Mouse (Mus musculus) CH12.LX (cell line): ENCODE results near the gene Rft1. TPM values are rescaled to one million over a fixed set of nuclear protein-coding genes. Genes with fewer than 3 reads are reported as not detected.

Experiments used
- DNase-seq: peaks from one replicate; pipeline ENCODE4 v3.0.0-alpha.2; 2013; ENCODE audit errors: extremely low read depth
- H3K27ac ChIP-seq: 2 replicates; pipeline ENCODE4 v1.5.1; 2012; ENCODE audit warnings: low read depth, mild to moderate bottlenecking, control low read depth, moderate library complexity; ENCODE audit not compliant: insufficient read depth
- H3K27me3 ChIP-seq: replicated peaks from 2 replicates; pipeline ENCODE3; 2012; ENCODE audit warnings: inconsistent platforms
- H3K36me3 ChIP-seq, 2 experiments: replicated peaks in 1 of 2; 2 replicates each; pipeline versions ENCODE3 to v1.6.1; 2012; ENCODE audit warnings: inconsistent platforms in 1 of 2, low read length in 1 of 2, mild to moderate bottlenecking in 1 of 2, mixed read lengths in 1 of 2, moderate library complexity in 1 of 2; ENCODE audit not compliant: control insufficient read depth in 1 of 2, insufficient read depth in 1 of 2
- H3K4me1 ChIP-seq, 2 experiments: 2 replicates each; pipeline ENCODE4 v1.6.1; 2012; ENCODE audit warnings: inconsistent platforms in 1 of 2, moderate library complexity in 1 of 2; ENCODE audit not compliant: insufficient read depth in 2 of 2, control insufficient read depth in 1 of 2
- H3K4me2 ChIP-seq: 2 replicates; pipeline ENCODE4 v1.6.1; 2012; ENCODE audit warnings: low read depth, mild to moderate bottlenecking, control low read depth; ENCODE audit not compliant: poor library complexity, insufficient read depth, severe bottlenecking
- H3K4me3 ChIP-seq, 3 experiments: fragments of 150-350 bp in 1 of 3; sonication (generic) in 1 of 3; replicated peaks in 1 of 3; 2 replicates each; pipeline versions ENCODE3 to v1.5.1; 2011 to 2012; ENCODE audit warnings: low read depth in 2 of 3, low read length in 2 of 3, mild to moderate bottlenecking in 2 of 3, moderate library complexity in 2 of 3, control low read depth in 1 of 3, improper control_type of control experiment in 1 of 3, inconsistent platforms in 1 of 3, mixed read lengths in 1 of 3; ENCODE audit not compliant: poor library complexity in 1 of 3
- H3K79me2 ChIP-seq: replicated peaks from 2 replicates; pipeline ENCODE4 v1.6.1; 2012; ENCODE audit warnings: mild to moderate bottlenecking, moderate library complexity; ENCODE audit not compliant: control insufficient read depth, poor library complexity, insufficient read depth, severe bottlenecking; ENCODE audit errors: extremely low read depth
- H3K9ac ChIP-seq: 2 replicates; pipeline ENCODE4 v1.6.1; 2012; ENCODE audit warnings: low read depth, mild to moderate bottlenecking, control low read depth, moderate library complexity; ENCODE audit not compliant: insufficient read depth
- H3K9me3 ChIP-seq: replicated peaks from 2 replicates; pipeline ENCODE3; 2012; ENCODE audit warnings: low read length, inconsistent platforms, mixed read lengths
- CHD2 ChIP-seq: IDR thresholded peaks from 2 replicates; pipeline ENCODE4 v1.6.1; 2011; ENCODE audit warnings: low read length, improper control_type of control experiment
- CTCF ChIP-seq, 2 experiments: IDR thresholded peaks in 1 of 2; conservative IDR thresholded peaks in 1 of 2; 2 replicates each; pipeline ENCODE4 v1.5.1; 2011 to 2012; ENCODE audit warnings: low read depth in 2 of 2, low read length in 2 of 2, improper control_type of control experiment in 1 of 2, inconsistent platforms in 1 of 2, mild to moderate bottlenecking in 1 of 2, moderate library complexity in 1 of 2
- ELF1 ChIP-seq: IDR thresholded peaks from 2 replicates; pipeline ENCODE4 v1.6.1; 2014; ENCODE audit warnings: low read depth, mild to moderate bottlenecking, inconsistent platforms, low read length, improper control_type of control experiment
- GABPA ChIP-seq: IDR thresholded peaks from 2 replicates; pipeline ENCODE4 v1.6.1; 2012; ENCODE audit warnings: low read depth, low read length, improper control_type of control experiment, inconsistent platforms; ENCODE audit not compliant: insufficient replicate concordance
- IRF4 ChIP-seq: IDR thresholded peaks from 2 replicates; pipeline ENCODE4 v1.6.1; 2014; ENCODE audit warnings: low read depth, mild to moderate bottlenecking, inconsistent platforms, low read length, improper control_type of control experiment
- JUN ChIP-seq: IDR thresholded peaks from 2 replicates; pipeline ENCODE4 v1.6.1; 2011; ENCODE audit warnings: low read depth, mild to moderate bottlenecking, low read length, improper control_type of control experiment, moderate library complexity; ENCODE audit not compliant: insufficient read depth
- KAT2A ChIP-seq: IDR thresholded peaks from 2 replicates; pipeline ENCODE4 v1.6.1; 2012; ENCODE audit warnings: low read length, improper control_type of control experiment, inconsistent platforms; ENCODE audit not compliant: insufficient replicate concordance
- MYC ChIP-seq: IDR thresholded peaks from 2 replicates; pipeline ENCODE4 v1.6.1; 2011; ENCODE audit warnings: low read depth, mild to moderate bottlenecking, improper control_type of control experiment, low read length
- POLR2A ChIP-seq: IDR thresholded peaks from 2 replicates; pipeline ENCODE4 v1.6.1; 2011; ENCODE audit warnings: low read depth, mild to moderate bottlenecking, improper control_type of control experiment, low read length
- POLR2AphosphoS2 ChIP-seq: IDR thresholded peaks from 2 replicates; pipeline ENCODE4 v1.6.1; 2011; ENCODE audit warnings: low read depth, low read length, improper control_type of control experiment
- RAD21 ChIP-seq: IDR thresholded peaks from 2 replicates; pipeline ENCODE4 v1.6.1; 2011; ENCODE audit warnings: low read depth, mild to moderate bottlenecking, low read length, improper control_type of control experiment, moderate library complexity
- RCOR1 ChIP-seq: conservative IDR thresholded peaks from 2 replicates; pipeline ENCODE4 v1.6.1; 2012; ENCODE audit warnings: low read depth, mild to moderate bottlenecking, inconsistent platforms, low read length, improper control_type of control experiment
- SIN3A ChIP-seq: IDR thresholded peaks from 2 replicates; pipeline ENCODE4 v1.6.1; 2012; ENCODE audit warnings: low read length, improper control_type of control experiment, inconsistent platforms
- TCF12 ChIP-seq: IDR thresholded peaks from 2 replicates; pipeline ENCODE4 v1.6.1; 2014; ENCODE audit warnings: low read depth, mild to moderate bottlenecking, inconsistent platforms, low read length, improper control_type of control experiment
- USF1 ChIP-seq: IDR thresholded peaks from 2 replicates; pipeline ENCODE4 v1.6.1; 2014; ENCODE audit warnings: low read depth, mild to moderate bottlenecking, inconsistent platforms, low read length, improper control_type of control experiment
- ZC3H11A ChIP-seq: IDR thresholded peaks from 2 replicates; pipeline ENCODE4 v1.6.1; 2012; ENCODE audit warnings: low read depth, mild to moderate bottlenecking, inconsistent platforms, low read length, improper control_type of control experiment
- ZMIZ1 ChIP-seq: IDR thresholded peaks from 2 replicates; pipeline ENCODE4 v1.6.1; 2012; ENCODE audit warnings: low read depth, mild to moderate bottlenecking, inconsistent platforms, low read length, improper control_type of control experiment
- ZNF384 ChIP-seq: IDR thresholded peaks from 2 replicates; pipeline ENCODE4 v1.6.1; 2012; ENCODE audit warnings: low read depth, low read length, improper control_type of control experiment, inconsistent platforms
- dilution Hi-C: fragments of 300-500 bp; cut with MboI; formaldehyde crosslinking; loops from 2 replicates; pipeline ENCODE4 v1.14.3; 2020; ENCODE audit warnings: low sequenced_read_pairs; ENCODE audit not compliant: extremely low pct_unique_long_range_greater_than_20kb, extremely low pct_ligation_motif_present
- in situ Hi-C: fragments of 300-500 bp; cut with MboI; formaldehyde crosslinking; loops from 3 replicates; pipeline ENCODE4 v1.14.3; 2019; ENCODE audit warnings: low sequenced_read_pairs, low pct_ligation_motif_present, low pct_unique_long_range_greater_than_20kb, mixed read lengths
- polyA plus RNA-seq: library from polyadenylated mRNA; unstranded; fragments of >175 nt; gene quantifications from 2 replicates; pipeline ENCODE4 v1.2.1, GENCODE M21; 2012; ENCODE audit warnings: low read depth; ENCODE audit not compliant: insufficient read length
- total RNA-seq, 2 experiments: library from RNA; depleted of rRNA; stranded (reverse); fragments of 300-350 nt in 1 of 2; fragments of >200 nt in 1 of 2; gene quantifications; 2 replicates each; pipeline ENCODE4 v1.2.3; 2012 to 2014

Gene Rft1
- total and polyA plus RNA-seq, 3 experiments, result 13.5 to 26.0 (median 17.7) TPM

DNA sequence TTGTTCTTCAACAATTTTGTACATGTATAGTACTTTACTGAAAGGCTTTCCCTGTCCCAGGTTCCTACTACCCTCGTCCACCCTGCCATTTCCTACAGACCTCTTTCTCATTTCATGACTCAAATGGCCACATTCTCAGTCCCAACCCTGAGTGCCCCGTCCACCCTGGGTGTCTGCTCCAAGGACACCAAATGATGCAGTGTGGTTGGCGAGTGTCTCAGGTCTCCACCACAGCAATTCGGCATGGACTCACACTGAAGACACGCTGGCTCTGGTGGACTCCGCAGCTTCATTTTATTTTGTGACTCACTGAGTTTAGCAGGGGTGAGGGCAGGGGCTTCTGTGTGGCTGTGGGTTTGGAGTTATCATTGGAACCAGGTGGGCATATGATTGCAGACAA is 16.0 kb downstream of the Rft1 start:
- no peaks in the 10 kb centered on the region for H3K79me2 ChIP-seq
- H3K4me1 ChIP-seq, result peaks cover 0 to 26% of the 10 kb centered on the region in 2 experiments; a peak in 2 of 4 replicates
- TF ChIP-seq KAT2A (no peak), CHD2 (no peak), RAD21 (no peak), MYC (no peak), ZNF384 (no peak), POLR2AphosphoS2 (no peak), IRF4 (no peak), JUN (no peak), ELF1 (no peak), ZMIZ1 (no peak), POLR2A (no peak)
- peaks cover 68 to 93% of the 10 kb centered on the region in 2 experiments for H3K36me3 ChIP-seq
- H3K4me3 ChIP-seq, result no peak overlapping the region
- H3K4me2 ChIP-seq, result no peak overlapping the region
- in situ Hi-C loops (loop anchor here (5.0 kb wide), 1 partner anchor 83 kb away; no protein-coding TSS in a partner anchor), dilution Hi-C loops (no loop called here)
- DNase-seq, result no peak
- H3K9ac ChIP-seq, result no peak overlapping the region
- H3K27ac ChIP-seq, result no peak overlapping the region
- no peaks in the 10 kb centered on the region for H3K27me3 ChIP-seq
- H3K9me3 ChIP-seq, result no peaks in the 10 kb centered on the region

- Histone ChIP-seq H3K4me2 (no peak overlapping the region), H3K27ac (peak overlapping the region; percentile 20; the same call in 1 of the 2 replicates), H3K36me3 (peaks cover 56 to 92% of the 10 kb centered on the region in 2 experiments), H3K9me3 (no peaks in the 10 kb centered on the region), H3K27me3 (no peaks in the 10 kb centered on the region), H3K4me3 (no peak overlapping the region), H3K4me1 (peaks cover 0 to 26% of the 10 kb centered on the region in 2 experiments; a peak in 2 of 4 replicates), H3K9ac (no peak overlapping the region), H3K79me2 (no peaks in the 10 kb centered on the region)
- in situ Hi-C loops (loop anchor here (5.0 kb wide), 1 partner anchor 84 kb away; no protein-coding TSS in a partner anchor), dilution Hi-C loops (no loop called here)
- TF ChIP-seq RCOR1 (no peak), USF1 (no peak), GABPA (no peak), TCF12 (no peak), SIN3A (no peak), ZC3H11A (no peak), CTCF (conservative IDR thresholded peaks at IDR 0.05 in 1 of 2, IDR thresholded peaks at IDR 0.05 in 1 of 2; ENCODE audit: low read depth in 2 of 2, low read length in 2 of 2) (no peak), IRF4 (no peak)
- DNase-seq, result no peak
Observed at GRCm38 (mm10) chr14:30671095-30671985, 17.2 kb downstream of the Rft1 start.
